ENCODE assay signal across 11 mouse cellular contexts in genomic region chr1:128372143-128372860, GRCm38 (mm10). TPM values are rescaled to one million over a fixed set of nuclear protein-coding genes. Genes with fewer than 3 reads are reported as not detected.
DNase-seq lines count a peak whose midpoint lies in the region; ATAC-seq and TF ChIP-seq lines count a peak whose summit lies in the region.
"Had no signal": no experiment of that assay in that cellular context is flagged by ENCODE, and none has a peak within 500 bp of the region (broad histone marks: within the 10 kb centered on the region; RNA-seq: fewer than 3 reads in every experiment).

No protein-coding gene starts in this region.

- no peak overlapping the region for H3K27ac ChIP-seq in cerebellum, adult 2 months (ENCODE audit: insufficient read depth, low read length)
- no peak overlapping the region for H3K27ac ChIP-seq in kidney, adult 2 months (ENCODE audit: insufficient read depth, low read depth, low read length)
- no peak overlapping the region for H3K27ac ChIP-seq in kidney, embryonic 16.5 days (ENCODE audit: low read length)
- no peak overlapping the region for H3K27ac ChIP-seq in cortical plate, adult 2 months (ENCODE audit: insufficient read depth, low read length)

- no peaks in the 10 kb centered on the region for H3K4me1 ChIP-seq in cerebellum, adult 2 months (ENCODE audit: control insufficient read depth, insufficient read depth, low read length)
- no peaks in the 10 kb centered on the region for H3K4me1 ChIP-seq in kidney, adult 2 months (ENCODE audit: control insufficient read depth, insufficient read depth, low read length)
- no peaks in the 10 kb centered on the region for H3K4me1 ChIP-seq in kidney, embryonic 16.5 days (ENCODE audit: insufficient read depth, low read length)
- no peaks in the 10 kb centered on the region for H3K4me1 ChIP-seq in cortical plate, adult 2 months (ENCODE audit: control insufficient read depth, insufficient read depth, low read length)

- TF ChIP-seq POLR2A in cerebellum, adult 2 months (IDR thresholded peaks at IDR 0.05; ENCODE audit: borderline replicate concordance, insufficient read depth, low read length), result no peak
- TF ChIP-seq POLR2A in kidney, adult 2 months (IDR thresholded peaks at IDR 0.05; ENCODE audit: low read depth, low read length), result no peak
- no peak for TF ChIP-seq POLR2A in cortical plate, adult 2 months (IDR thresholded peaks at IDR 0.05; ENCODE audit: extremely low read depth, insufficient read depth, low read length)

- no peak overlapping the region for H3K9ac ChIP-seq in kidney, embryonic 16.5 days (replicated peaks; ENCODE audit: low read length)

- H3K27me3 ChIP-seq in cerebellum, adult 2 months (ENCODE audit: control insufficient read depth, insufficient read depth, low read length), result no peaks in the 10 kb centered on the region; the same call in 1 of the 2 replicates
- H3K27me3 ChIP-seq in kidney, adult 2 months (replicated peaks; ENCODE audit: control insufficient read depth, insufficient read depth, low read length), result no peaks in the 10 kb centered on the region
- no peaks in the 10 kb centered on the region for H3K27me3 ChIP-seq in kidney, embryonic 16.5 days (ENCODE audit: insufficient read depth, low read length)

- ATAC-seq in kidney, embryonic 16.5 days (ENCODE audit: low FRiP score, low TSS enrichment), result no peak

- no peak overlapping the region for H3K4me2 ChIP-seq in kidney, embryonic 16.5 days (replicated peaks; ENCODE audit: low read depth, low read length)
- H3K4me2 ChIP-seq: heart, embryonic 11.5 days had no signal

- peak; percentile 48; the same call in 1 of the 2 replicates for TF ChIP-seq CTCF in cerebellum, adult 2 months (IDR thresholded peaks at IDR 0.05; ENCODE audit: borderline replicate concordance, insufficient read depth, low read depth, low read length)
- 0 out of 2 replicates have a peak, but pooled peaks have one; percentile 19 for TF ChIP-seq CTCF in kidney, adult 2 months (conservative IDR thresholded peaks at IDR 0.05; ENCODE audit: insufficient read depth, insufficient read length, low read depth, low read length)
- 0 out of 2 replicates have a peak, but pooled peaks have one; percentile 1 for TF ChIP-seq CTCF in cortical plate, adult 2 months (IDR thresholded peaks at IDR 0.05; ENCODE audit: extremely low read depth, insufficient read depth, low read length)

- WGBS in cerebellum, adult 2 months, result 49% methylated on average over 7 of the region's 7 CpGs
- WGBS in kidney, adult 2 months, result 75% methylated on average over 7 of the region's 7 CpGs
- 79% methylated on average over 7 of the region's 7 CpGs for WGBS in kidney, embryonic 16.5 days

- DNase-seq in cerebellum, adult 2 months, result no peak
- no peak for DNase-seq in cerebellum, postnatal 25 days
- no peak for DNase-seq in kidney, adult 2 months
- DNase-seq in 3T3-L1 (ENCODE audit: low read depth, low spot score), result peak; percentile 35
- no peak for DNase-seq in urinary bladder, postnatal 10 days (ENCODE audit: low spot score)
- no peak for DNase-seq in kidney, adult 9 months
- DNase-seq: kidney, adult 8-10 months had no signal

- H3K36me3 ChIP-seq in kidney, adult 2 months (ENCODE audit: control insufficient read depth, insufficient read depth, low read length), result no peaks in the 10 kb centered on the region; the same call in 1 of the 2 replicates
- H3K36me3 ChIP-seq in kidney, embryonic 16.5 days (ENCODE audit: insufficient read depth, low read length), result peaks cover 26% of the 10 kb centered on the region

- H3K4me3 ChIP-seq in cerebellum, adult 2 months (replicated peaks; ENCODE audit: insufficient read depth, low read depth, low read length), result no peak overlapping the region
- H3K4me3 ChIP-seq in kidney, adult 2 months (ENCODE audit: insufficient read depth, low read depth, low read length), result no peak overlapping the region
- H3K4me3 ChIP-seq in kidney, embryonic 16.5 days (ENCODE audit: low read length), result no peak overlapping the region
- no peak overlapping the region for H3K4me3 ChIP-seq in cortical plate, adult 2 months (ENCODE audit: insufficient read depth, low read length)
- H3K4me3 ChIP-seq: erythroblast, embryonic 14.5 days had no signal

- no peaks in the 10 kb centered on the region for H3K9me3 ChIP-seq in kidney, embryonic 16.5 days (ENCODE audit: low read length)

RNA-seq across cellular contexts. Expression of gene Mcm6, which starts 12.8 kb away (rescaled TPM):
- polyA plus RNA-seq in cerebellum, adult 2 months (2012; rRNA removed), result 4.5 and 5.1 TPM in 2 replicates
- 7.2 and 8.3 TPM in 2 replicates for polyA plus RNA-seq in kidney, adult 2 months (2012; rRNA removed)
- polyA plus RNA-seq in kidney, embryonic 16.5 days (2015; fragmentation: Nextera tagmentation; extraction: Ambion mirVana), result 255 and 261 TPM in 2 replicates
- polyA plus RNA-seq in cortical plate, adult 2 months (2012; rRNA removed), result 7.4 and 7.8 TPM in 2 replicates

RNA-seq across cellular contexts. Expression of gene Lct, which starts 44.2 kb away (rescaled TPM):
- 0.27 and 0.33 TPM in 2 replicates for polyA plus RNA-seq in cerebellum, adult 2 months (2012; rRNA removed)
- 0.03 and 0.05 TPM in 2 replicates for polyA plus RNA-seq in kidney, adult 2 months (2012; rRNA removed)
- polyA plus RNA-seq in kidney, embryonic 16.5 days (2015; fragmentation: Nextera tagmentation; extraction: Ambion mirVana), result 0.10 and 0.11 TPM in 2 replicates
- polyA plus RNA-seq in cortical plate, adult 2 months (2012; rRNA removed), result 0.63 and 3.3 TPM in 2 replicates
- polyA plus RNA-seq: erythroblast, embryonic 14.5 days; heart, embryonic 11.5 days had no signal

RNA-seq across cellular contexts. Expression of gene Dars, which starts 44.9 kb away (rescaled TPM):
- 44.8 and 45.4 TPM in 2 replicates for polyA plus RNA-seq in cerebellum, adult 2 months (2012; rRNA removed)
- 16.7 and 21.9 TPM in 2 replicates for polyA plus RNA-seq in kidney, adult 2 months (2012; rRNA removed)
- 155 and 162 TPM in 2 replicates for polyA plus RNA-seq in kidney, embryonic 16.5 days (2015; fragmentation: Nextera tagmentation; extraction: Ambion mirVana)
- 42.1 and 43.3 TPM in 2 replicates for polyA plus RNA-seq in cortical plate, adult 2 months (2012; rRNA removed)

Comparison
In these comparisons a context has a peak if more than half of its experiments do, and no peak if none do; other contexts are left out.
1. RNA of gene Mcm6, which starts 12.8 kb away (polyA plus RNA-seq): 255 to 261 TPM in kidney, embryonic 16.5 days; 7.2 to 8.3 TPM in kidney, adult 2 months, 7.4 to 7.8 TPM in cortical plate, adult 2 months and 4.5 to 5.1 TPM in cerebellum, adult 2 months; every median in the first group is over 10 times any median in the second.
2. Peak in every context shown above with its lines, with median percentiles within 50 percentile points of each other: CTCF ChIP-seq.